Comparison of ENCODE assay signal across 19 mouse cellular contexts in genomic region chr7:65394672-65395071, GRCm38 (mm10).
A peak's percentile ranks its signal among the peaks of the same experiment; 100 is the strongest.
DNase-seq lines count a peak whose midpoint lies in the region; TF ChIP-seq lines count a peak whose summit lies in the region.
"Had no signal": no experiment of that assay in that cellular context is flagged by ENCODE, and none has a peak within 500 bp of the region (broad histone marks: within the 10 kb centered on the region; RNA-seq: fewer than 3 reads in every experiment).

No protein-coding gene starts in this region.

- TF ChIP-seq CTCF in layer of hippocampus, adult 2 months (conservative IDR thresholded peaks at IDR 0.05) = no peak

- H3K36me3 ChIP-seq in heart, embryonic 10.5 days = no peaks in the 10 kb centered on the region
- H3K36me3 ChIP-seq: G1E; hindbrain, embryonic 13.5 days; liver, embryonic 13.5 days; midbrain, embryonic 10.5 days had no signal

- 15% methylated on average over 2 of the region's 2 CpGs for WGBS in heart, embryonic 10.5 days

- no peak for DNase-seq in heart, embryonic 10.5 days (ENCODE audit: low spot score)
- no peak for DNase-seq in heart, postnatal 10 days
- no peak for DNase-seq in layer of hippocampus, adult 2 months (ENCODE audit: low spot score in 2 of 2)
- no peak for DNase-seq in layer of hippocampus, postnatal 25 days (ENCODE audit: extremely low spot score in 1 of 2, low spot score in 1 of 2)
- DNase-seq in lung, postnatal 10 days = peak; percentile 13
- no peak for DNase-seq in lung, postnatal 4 days
- DNase-seq in lung, postnatal 36 days = peak; percentile 45
- DNase-seq: B cell, adult 2 months; cerebellum, adult 18-20 months; cerebellum, postnatal 14 days; kidney, adult 8-10 months; kidney, postnatal 25 days; liver, embryonic 13.5 days; thymus, adult 2 months had no signal

- H3K4me3 ChIP-seq in heart, embryonic 10.5 days = no peak overlapping the region
- no peak overlapping the region for H3K4me3 ChIP-seq in layer of hippocampus, adult 2 months
- H3K4me3 ChIP-seq: liver, embryonic 13.5 days had no signal

- no peaks in the 10 kb centered on the region for H3K27me3 ChIP-seq in heart, embryonic 10.5 days (ENCODE audit: insufficient read depth, poor library complexity, severe bottlenecking)
- H3K27me3 ChIP-seq: hindbrain, embryonic 13.5 days; Patski had no signal

- intact Hi-C loops in heart, postnatal 10 days (cut with DNase I) = no loop called here

- no peaks in the 10 kb centered on the region for H3K9me3 ChIP-seq in heart, embryonic 10.5 days
- H3K9me3 ChIP-seq: G1E; hindbrain, embryonic 13.5 days; liver, embryonic 13.5 days; midbrain, embryonic 10.5 days had no signal

- H3K4me1 ChIP-seq in heart, embryonic 10.5 days = peaks cover 29% of the 10 kb centered on the region

- peak overlapping the region; percentile 84; the same call in 1 of the 2 replicates for H3K27ac ChIP-seq in heart, embryonic 10.5 days
- peak overlapping the region; percentile 82 for H3K27ac ChIP-seq in layer of hippocampus, adult 2 months
- H3K27ac ChIP-seq: hindbrain, embryonic 13.5 days; liver, embryonic 13.5 days; stomach, postnatal 0 days had no signal

Comparison
In these comparisons a context has a peak if more than half of its experiments do, and no peak if none do; other contexts are left out.
1. DNase-seq: peak in lung, postnatal 10 days (single experiment) and lung, postnatal 36 days (single experiment); none in heart, embryonic 10.5 days (single experiment), heart, postnatal 10 days (0 of 2), layer of hippocampus, adult 2 months (0 of 2), layer of hippocampus, postnatal 25 days (0 of 2) and lung, postnatal 4 days (0 of 2).